Mouse (Mus musculus) kidney, embryonic 14.5 days (tissue): ENCODE measurements around the gene Plpp4. TPM values are rescaled to one million over a fixed set of nuclear protein-coding genes. Genes with fewer than 3 reads are reported as not detected.
A peak's percentile ranks its signal among the peaks of the same experiment; 100 is the strongest.

Experiments
- ATAC-seq: fragments of 200-750 bp; cut with Nextera tagmentation; 2 replicates; pipeline ENCODE4 v1.8.0; 2017; ENCODE audit warnings: moderate number of reproducible peaks, mild to moderate bottlenecking, moderate TSS enrichment, moderate library complexity; ENCODE audit not compliant: low FRiP score, low TSS enrichment
- H3K27ac ChIP-seq: fragments of 300-500 bp; sonication (generic); 2 replicates; pipeline ENCODE4 v1.5.1; 2014; ENCODE audit warnings: low read depth, mild to moderate bottlenecking, low read length, moderate library complexity, mixed read lengths
- H3K27me3 ChIP-seq: fragments of 300-500 bp; sonication (generic); 2 replicates; pipeline ENCODE4 v1.6.1; 2014; ENCODE audit warnings: mild to moderate bottlenecking, low read length; ENCODE audit not compliant: control insufficient read depth, insufficient read depth
- H3K36me3 ChIP-seq: fragments of 300-500 bp; sonication (generic); 2 replicates; pipeline ENCODE4 v1.6.1; 2014; ENCODE audit warnings: low read length, mixed read lengths; ENCODE audit not compliant: control insufficient read depth, insufficient read depth
- H3K4me1 ChIP-seq: fragments of 300-500 bp; sonication (generic); 2 replicates; pipeline ENCODE4 v1.6.1; 2014; ENCODE audit warnings: low read length, mixed read lengths; ENCODE audit not compliant: control insufficient read depth, insufficient read depth
- H3K4me2 ChIP-seq: fragments of 300-500 bp; sonication (generic); replicated peaks from 2 replicates; pipeline ENCODE4 v1.6.1; 2014; ENCODE audit warnings: low read depth, mild to moderate bottlenecking, low read length
- H3K4me3 ChIP-seq: fragments of 300-500 bp; sonication (generic); 2 replicates; pipeline ENCODE4 v1.5.1; 2014; ENCODE audit warnings: mild to moderate bottlenecking, low read length
- H3K9ac ChIP-seq: fragments of 300-500 bp; sonication (generic); 2 replicates; pipeline ENCODE4 v1.6.1; 2014; ENCODE audit warnings: low read depth, mild to moderate bottlenecking, low read length, moderate library complexity
- H3K9me3 ChIP-seq: fragments of 300-500 bp; sonication (generic); 2 replicates; pipeline ENCODE4 v1.6.1; 2016; ENCODE audit warnings: low read length; ENCODE audit not compliant: control insufficient read depth
- WGBS: fragments of 180-500 bp; shearing (Covaris S2); extraction: QIAGEN DNeasy Blood & Tissue Kit; methylation state at CpG from one replicate; pipeline ENCODE4 v1.1.7; 2014; 5-methylcytosine and 5-hydroxymethylcytosine counted together
- polyA plus RNA-seq: library from polyadenylated mRNA; unstranded; fragments of >200 nt; fragmentation: Nextera tagmentation; extraction: Ambion mirVana; gene quantifications from 2 replicates; pipeline ENCODE4 v1.2.1, GENCODE M21; 2014

The Plpp4 gene
- polyA plus RNA-seq, 1 experiment from 2014 or later: 2.4 TPM

DNA sequence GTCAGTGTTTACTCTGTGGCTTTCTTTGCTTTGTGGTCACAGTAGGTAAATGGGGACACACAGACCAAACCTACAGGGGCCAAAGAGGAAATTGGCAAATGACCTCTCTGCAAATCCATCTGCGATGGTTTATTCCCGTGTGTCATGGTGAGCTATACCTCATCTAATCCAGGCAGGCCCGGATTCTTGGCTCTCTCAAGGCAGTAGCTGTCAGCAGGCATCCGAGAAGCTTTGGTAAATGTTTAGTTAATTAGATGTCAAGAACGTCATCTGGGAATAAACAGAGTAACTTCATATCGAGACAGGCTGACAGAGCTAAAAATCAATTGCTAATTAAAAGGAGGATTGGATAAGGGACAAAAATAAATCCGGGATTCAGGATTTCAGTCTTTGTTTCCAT lies 149.2 kb downstream of the Plpp4 start:
- H3K4me1 ChIP-seq: no peaks in the 10 kb centered on the region

DNA sequence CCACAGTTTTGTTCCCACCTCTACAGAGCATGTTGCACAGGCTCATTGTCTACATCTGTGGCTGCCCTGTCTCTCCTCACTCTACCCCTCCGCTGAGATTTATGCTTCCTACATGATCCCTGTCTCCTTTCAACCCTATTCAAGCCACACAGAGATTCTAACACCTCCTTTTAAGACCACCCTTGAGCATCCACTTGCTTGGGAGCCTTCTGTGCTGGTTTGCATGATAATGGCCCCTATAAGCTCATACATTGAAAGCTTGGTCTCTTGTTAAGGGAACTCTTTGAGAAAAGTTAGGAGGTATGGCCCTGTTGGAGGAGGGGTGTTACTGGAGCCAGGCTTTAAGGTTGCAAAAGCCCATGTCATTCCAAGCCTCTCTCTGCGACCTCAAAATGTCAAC lies 155.9 kb downstream of the Plpp4 start:
- WGBS: 46% methylated on average over 2 of the region's 2 CpGs
- no peak overlapping the region for H3K9ac ChIP-seq
- H3K4me3 ChIP-seq: no peak overlapping the region
- no peaks in the 10 kb centered on the region for H3K36me3 ChIP-seq
- H3K4me2 ChIP-seq: no peak overlapping the region
- H3K9me3 ChIP-seq: no peaks in the 10 kb centered on the region
- H3K27ac ChIP-seq: no peak overlapping the region
- ATAC-seq: no peak
- no peaks in the 10 kb centered on the region for H3K27me3 ChIP-seq
- H3K4me1 ChIP-seq: no peaks in the 10 kb centered on the region

More for the DNA sequence above, 149.2 kb downstream of the Plpp4 start:
- no peak overlapping the region for H3K27ac ChIP-seq
- ATAC-seq: no peak
- no peak overlapping the region for H3K4me2 ChIP-seq
- WGBS: 81% methylated on average over 7 of the region's 7 CpGs
- H3K36me3 ChIP-seq: no peaks in the 10 kb centered on the region
- H3K9ac ChIP-seq: no peak overlapping the region
- no peaks in the 10 kb centered on the region for H3K27me3 ChIP-seq
- H3K9me3 ChIP-seq: no peaks in the 10 kb centered on the region
- no peak overlapping the region for H3K4me3 ChIP-seq

DNA sequence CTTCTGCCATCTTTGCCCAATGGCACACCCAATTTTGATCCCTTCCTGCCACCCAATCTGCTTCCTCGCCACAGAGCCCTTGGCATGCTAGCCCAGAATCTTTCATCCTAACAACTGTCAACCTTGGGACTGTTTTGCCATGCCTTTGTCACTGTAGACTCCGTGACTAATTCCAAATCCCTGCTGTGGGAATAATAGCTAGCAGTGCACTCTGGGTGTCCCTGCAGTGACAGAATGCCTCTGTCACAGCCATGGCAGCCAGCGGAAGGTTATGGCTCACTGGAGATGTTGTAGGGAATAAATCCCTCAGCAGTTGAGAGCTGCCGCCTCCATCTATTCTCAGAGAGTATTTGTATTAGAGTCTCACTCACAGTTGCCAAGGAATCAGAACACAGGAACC lies 158.3 kb downstream of the Plpp4 start:
- Histone ChIP-seq H3K4me1 (no peaks in the 10 kb centered on the region), H3K4me3 (no peak overlapping the region), H3K9ac (no peak overlapping the region), H3K27ac (no peak overlapping the region), H3K36me3 (no peaks in the 10 kb centered on the region), H3K9me3 (no peaks in the 10 kb centered on the region), H3K4me2 (no peak overlapping the region), H3K27me3 (no peaks in the 10 kb centered on the region)
- WGBS: 65% methylated on average over 4 of the region's 4 CpGs
- ATAC-seq: no peak

- Histone ChIP-seq H3K36me3 (no peaks in the 10 kb centered on the region), H3K4me1 (no peaks in the 10 kb centered on the region), H3K9ac (no peak overlapping the region), H3K27ac (no peak overlapping the region), H3K9me3 (no peaks in the 10 kb centered on the region), H3K4me2 (no peak overlapping the region), H3K27me3 (no peaks in the 10 kb centered on the region), H3K4me3 (no peak overlapping the region)
- 20% methylated on average over 1 of the region's 1 CpGs for WGBS
- no peak for ATAC-seq
Measured at GRCm38 (mm10) chr7:129421181-129421580, 164.3 kb downstream of the Plpp4 start.

DNA sequence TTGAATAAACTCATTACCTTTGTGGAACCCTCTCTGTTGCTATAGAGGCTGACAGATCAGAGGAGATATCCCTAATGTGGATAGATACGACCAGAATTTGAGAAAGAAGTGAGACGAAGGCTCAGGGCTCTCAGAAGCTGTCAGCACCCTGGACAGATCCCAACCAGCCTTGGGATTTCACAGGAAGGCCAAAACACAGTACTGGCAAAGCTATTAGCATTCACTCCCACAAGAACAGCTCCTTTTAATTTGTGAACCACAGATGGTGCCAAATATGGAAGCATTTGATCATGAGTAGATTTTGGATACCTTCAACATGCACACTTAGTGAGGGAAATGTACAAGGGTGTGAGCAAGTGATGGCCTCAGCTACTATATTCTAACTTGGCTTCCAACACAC lies 168.7 kb downstream of the Plpp4 start:
- Histone ChIP-seq H3K36me3 (no peaks in the 10 kb centered on the region), H3K4me2 (no peak overlapping the region), H3K4me3 (no peak overlapping the region), H3K9ac (no peak overlapping the region), H3K27me3 (no peaks in the 10 kb centered on the region), H3K27ac (no peak overlapping the region), H3K9me3 (no peaks in the 10 kb centered on the region), H3K4me1 (no peaks in the 10 kb centered on the region)
- 14% methylated on average over 2 of the region's 2 CpGs for WGBS
- no peak for ATAC-seq

DNA sequence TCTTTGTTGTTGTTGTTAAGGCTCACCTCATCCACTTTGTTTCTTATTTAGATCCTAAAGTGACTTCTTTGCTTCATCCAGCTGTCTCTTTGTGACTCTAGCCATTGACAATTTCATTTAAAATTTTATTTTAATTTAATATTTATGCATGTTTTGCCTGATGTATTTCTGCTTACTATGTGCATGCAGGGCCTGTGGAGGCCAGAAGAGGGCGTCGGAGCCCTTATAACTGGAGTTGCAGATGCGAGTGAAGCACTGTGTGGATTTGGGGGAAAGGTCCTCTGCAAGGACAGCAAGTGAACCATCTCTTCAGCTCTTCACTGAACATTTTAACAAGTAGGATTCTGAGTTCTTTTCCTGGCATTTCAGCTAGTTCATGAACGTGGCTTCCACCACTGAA lies 172.0 kb downstream of the Plpp4 start:
- Histone ChIP-seq H3K4me2 (no peak overlapping the region), H3K36me3 (no peaks in the 10 kb centered on the region), H3K9ac (no peak overlapping the region), H3K27me3 (no peaks in the 10 kb centered on the region), H3K9me3 (no peaks in the 10 kb centered on the region), H3K27ac (no peak overlapping the region), H3K4me3 (no peak overlapping the region), H3K4me1 (no peaks in the 10 kb centered on the region)
- no peak for ATAC-seq
- 55% methylated on average over 4 of the region's 4 CpGs for WGBS

DNA sequence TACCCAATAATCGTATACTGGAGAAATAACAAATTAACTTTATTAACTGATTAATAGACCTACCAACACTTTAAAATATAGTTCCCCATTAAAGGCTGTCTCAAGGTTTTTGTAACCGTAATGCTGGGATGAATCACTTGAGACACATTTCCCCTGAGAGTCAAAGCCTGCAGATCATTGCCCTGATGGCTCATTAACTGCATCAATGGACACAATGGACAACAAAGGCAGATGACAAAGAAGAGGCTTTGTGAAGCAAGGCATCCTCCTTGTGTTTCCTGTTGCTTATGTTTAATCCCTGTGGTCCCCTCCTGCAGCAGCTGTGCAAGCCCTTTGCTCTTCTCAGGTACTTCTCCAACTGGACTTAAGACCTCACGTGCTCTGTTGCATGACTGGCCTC lies 173.1 kb downstream of the Plpp4 start:
- 29% methylated on average over 3 of the region's 3 CpGs for WGBS
- H3K9me3 ChIP-seq: no peaks in the 10 kb centered on the region
- H3K27me3 ChIP-seq: no peaks in the 10 kb centered on the region
- H3K36me3 ChIP-seq: no peaks in the 10 kb centered on the region
- no peak overlapping the region for H3K27ac ChIP-seq
- ATAC-seq: 0 out of 2 replicates have a peak, but pooled peaks have one; percentile 46
- H3K4me2 ChIP-seq: no peak overlapping the region
- H3K9ac ChIP-seq: no peak overlapping the region
- H3K4me1 ChIP-seq: no peaks in the 10 kb centered on the region
- no peak overlapping the region for H3K4me3 ChIP-seq
